Mouse (Mus musculus) embryonic facial prominence, embryonic 13.5 days (tissue): ENCODE results near the gene Lmo3. TPM values are rescaled to one million over a fixed set of nuclear protein-coding genes. Genes with fewer than 3 reads are reported as not detected.

Experiments
- ATAC-seq: fragments of 200-750 bp; cut with Nextera tagmentation; 2 replicates; pipeline ENCODE4 v1.8.0; 2017; ENCODE audit warnings: low read depth; ENCODE audit not compliant: insufficient number of reproducible peaks, insufficient read depth, low FRiP score, low TSS enrichment
- H3K27ac ChIP-seq: fragments of 300-500 bp; sonication (generic); 2 replicates; pipeline ENCODE4 v1.5.1; 2015; ENCODE audit warnings: moderate library complexity, mild to moderate bottlenecking, inconsistent platforms
- H3K27me3 ChIP-seq: fragments of 300-500 bp; sonication (generic); 2 replicates; pipeline ENCODE4 v1.6.1; 2015; ENCODE audit warnings: mild to moderate bottlenecking, inconsistent platforms
- H3K36me3 ChIP-seq: fragments of 300-500 bp; sonication (generic); 2 replicates; pipeline ENCODE4 v1.6.1; 2015; ENCODE audit warnings: mild to moderate bottlenecking, inconsistent platforms
- H3K4me1 ChIP-seq: fragments of 300-500 bp; sonication (generic); 2 replicates; pipeline ENCODE4 v1.6.1; 2015; ENCODE audit warnings: inconsistent platforms
- H3K4me2 ChIP-seq: fragments of 300-500 bp; sonication (generic); 2 replicates; pipeline ENCODE4 v1.6.1; 2015; ENCODE audit warnings: moderate library complexity, mild to moderate bottlenecking, inconsistent platforms
- H3K4me3 ChIP-seq: fragments of 300-500 bp; sonication (generic); 2 replicates; pipeline ENCODE4 v1.5.1; 2015; ENCODE audit warnings: mild to moderate bottlenecking, inconsistent platforms
- H3K9ac ChIP-seq: fragments of 300-500 bp; sonication (generic); 2 replicates; pipeline ENCODE4 v1.6.1; 2015; ENCODE audit warnings: mild to moderate bottlenecking, inconsistent platforms
- H3K9me3 ChIP-seq: fragments of 300-500 bp; sonication (generic); 2 replicates; pipeline ENCODE4 v1.6.1; 2016; ENCODE audit warnings: inconsistent platforms
- WGBS: fragments of 180-500 bp; shearing (Covaris S2); methylation state at CpG from one replicate; pipeline ENCODE4 v1.1.7; 2015; ENCODE audit warnings: mixed read lengths; 5-methylcytosine and 5-hydroxymethylcytosine counted together
- polyA plus RNA-seq: library from polyadenylated mRNA; unstranded; fragments of >200 nt; fragmentation: Nextera tagmentation; extraction: Ambion mirVana; gene quantifications from 2 replicates; pipeline ENCODE4 v1.2.1, GENCODE M21; 2015

The Lmo3 gene
- polyA plus RNA-seq: 5.1 and 6.6 TPM in 2 replicates

GRCm38 (mm10) chr6:138581734-138582505, at the start of gene Lmo3:
Lmo3 (minus strand) TSS chr6:138581968.
- ATAC-seq: no peak
- WGBS: 76% methylated on average over 13 of the region's 13 CpGs
- Histone ChIP-seq H3K4me1 (no peaks in the 10 kb centered on the region), H3K4me3 (no peak within 1 kb of the TSS), H3K4me2 (no peak within 1 kb of the TSS), H3K36me3 (no peaks in the 10 kb centered on the region), H3K9me3 (no peaks in the 10 kb centered on the region), H3K27me3 (no peaks in the 10 kb centered on the region), H3K9ac (no peak within 1 kb of the TSS), H3K27ac (no peak within 1 kb of the TSS)

GRCm38 (mm10) chr6:138620786-138621185, 39.0 kb upstream of the Lmo3 start:
- no peaks in the 10 kb centered on the region for H3K27me3 ChIP-seq
- H3K27ac ChIP-seq: no peak overlapping the region
- H3K4me2 ChIP-seq: no peak overlapping the region
- no peak overlapping the region for H3K4me3 ChIP-seq
- H3K9ac ChIP-seq: no peak overlapping the region
- no peak for ATAC-seq
- no peaks in the 10 kb centered on the region for H3K4me1 ChIP-seq
- no peaks in the 10 kb centered on the region for H3K36me3 ChIP-seq
- no peaks in the 10 kb centered on the region for H3K9me3 ChIP-seq

GRCm38 (mm10) chr6:138618396-138618795, 36.6 kb upstream of the Lmo3 start:
- no peak overlapping the region for H3K4me3 ChIP-seq
- H3K9ac ChIP-seq: no peak overlapping the region
- WGBS: 89% methylated on average over 3 of the region's 3 CpGs
- no peak overlapping the region for H3K4me2 ChIP-seq
- no peaks in the 10 kb centered on the region for H3K4me1 ChIP-seq
- H3K27me3 ChIP-seq: no peaks in the 10 kb centered on the region
- no peak overlapping the region for H3K27ac ChIP-seq
- no peak for ATAC-seq
- no peaks in the 10 kb centered on the region for H3K9me3 ChIP-seq
- H3K36me3 ChIP-seq: no peaks in the 10 kb centered on the region

GRCm38 (mm10) chr6:138597016-138597415, 15.2 kb upstream of the Lmo3 start:
- 77% methylated on average over 15 of the region's 15 CpGs for WGBS
- no peak overlapping the region for H3K4me2 ChIP-seq
- no peaks in the 10 kb centered on the region for H3K27me3 ChIP-seq
- ATAC-seq: no peak
- no peak overlapping the region for H3K4me3 ChIP-seq
- no peak overlapping the region for H3K27ac ChIP-seq
- H3K4me1 ChIP-seq: no peaks in the 10 kb centered on the region
- no peak overlapping the region for H3K9ac ChIP-seq
- no peaks in the 10 kb centered on the region for H3K36me3 ChIP-seq
- H3K9me3 ChIP-seq: no peaks in the 10 kb centered on the region

- H3K9ac ChIP-seq: no peak overlapping the region
- ATAC-seq: no peak
- H3K4me1 ChIP-seq: no peaks in the 10 kb centered on the region
- no peak overlapping the region for H3K27ac ChIP-seq
- 70% methylated on average over 10 of the region's 10 CpGs for WGBS
- H3K4me2 ChIP-seq: no peak overlapping the region
- no peaks in the 10 kb centered on the region for H3K9me3 ChIP-seq
- H3K27me3 ChIP-seq: no peaks in the 10 kb centered on the region
- no peaks in the 10 kb centered on the region for H3K36me3 ChIP-seq
- no peak overlapping the region for H3K4me3 ChIP-seq
Measured at GRCm38 (mm10) chr6:138595991-138596698, 14.4 kb upstream of the Lmo3 start.

GRCm38 (mm10) chr6:138583314-138583713, 1.5 kb upstream of the Lmo3 start:
- Histone ChIP-seq H3K27ac (no peak overlapping the region), H3K27me3 (no peaks in the 10 kb centered on the region), H3K36me3 (no peaks in the 10 kb centered on the region), H3K4me3 (no peak overlapping the region), H3K4me2 (no peak overlapping the region), H3K4me1 (no peaks in the 10 kb centered on the region), H3K9ac (no peak overlapping the region), H3K9me3 (no peaks in the 10 kb centered on the region)
- WGBS: 68% methylated on average over 8 of the region's 8 CpGs
- ATAC-seq: no peak

- no peaks in the 10 kb centered on the region for H3K36me3 ChIP-seq
- no peaks in the 10 kb centered on the region for H3K9me3 ChIP-seq
- no peak overlapping the region for H3K9ac ChIP-seq
- H3K27me3 ChIP-seq: no peaks in the 10 kb centered on the region
- no peak overlapping the region for H3K27ac ChIP-seq
- no peak overlapping the region for H3K4me3 ChIP-seq
- WGBS: 42% methylated on average over 4 of the region's 4 CpGs
- H3K4me1 ChIP-seq: no peaks in the 10 kb centered on the region
- no peak for ATAC-seq
- H3K4me2 ChIP-seq: no peak overlapping the region
Measured at GRCm38 (mm10) chr6:138582506-138583000, 785 bp upstream of the Lmo3 start.

GRCm38 (mm10) chr6:138580491-138581076, 1.2 kb downstream of the Lmo3 start:
- Histone ChIP-seq H3K9ac (no peak overlapping the region), H3K27me3 (no peaks in the 10 kb centered on the region), H3K36me3 (no peaks in the 10 kb centered on the region), H3K27ac (no peak overlapping the region), H3K4me1 (no peaks in the 10 kb centered on the region), H3K4me2 (no peak overlapping the region), H3K9me3 (no peaks in the 10 kb centered on the region), H3K4me3 (no peak overlapping the region)
- no peak for ATAC-seq
- 63% methylated on average over 9 of the region's 9 CpGs for WGBS

GRCm38 (mm10) chr6:138563416-138563815, 18.4 kb downstream of the Lmo3 start:
- no peak overlapping the region for H3K9ac ChIP-seq
- H3K36me3 ChIP-seq: no peaks in the 10 kb centered on the region
- H3K4me1 ChIP-seq: no peaks in the 10 kb centered on the region
- no peak overlapping the region for H3K4me2 ChIP-seq
- H3K4me3 ChIP-seq: no peak overlapping the region
- no peak for ATAC-seq
- 76% methylated on average over 2 of the region's 2 CpGs for WGBS
- H3K27ac ChIP-seq: no peak overlapping the region
- H3K27me3 ChIP-seq: no peaks in the 10 kb centered on the region
- H3K9me3 ChIP-seq: no peaks in the 10 kb centered on the region

- Histone ChIP-seq H3K4me2 (peak overlapping the region; percentile 3; the same call in 1 of the 2 replicates), H3K36me3 (no peaks in the 10 kb centered on the region), H3K4me1 (peaks cover 11% of the 10 kb centered on the region), H3K9me3 (no peaks in the 10 kb centered on the region), H3K27ac (no peak overlapping the region), H3K9ac (no peak overlapping the region), H3K27me3 (no peaks in the 10 kb centered on the region), H3K4me3 (no peak overlapping the region)
- ATAC-seq: no peak
- WGBS: 27% methylated on average over 7 of the region's 7 CpGs
Measured at GRCm38 (mm10) chr6:138552144-138552543, 29.6 kb downstream of the Lmo3 start.

GRCm38 (mm10) chr6:138534879-138535278, 46.9 kb downstream of the Lmo3 start:
- no peaks in the 10 kb centered on the region for H3K36me3 ChIP-seq
- no peak overlapping the region for H3K27ac ChIP-seq
- H3K9me3 ChIP-seq: no peaks in the 10 kb centered on the region
- no peak overlapping the region for H3K9ac ChIP-seq
- no peaks in the 10 kb centered on the region for H3K27me3 ChIP-seq
- no peak for ATAC-seq
- no peaks in the 10 kb centered on the region for H3K4me1 ChIP-seq
- no peak overlapping the region for H3K4me2 ChIP-seq
- 62% methylated on average over 2 of the region's 2 CpGs for WGBS
- H3K4me3 ChIP-seq: no peak overlapping the region

GRCm38 (mm10) chr6:138506642-138507041, 75.1 kb downstream of the Lmo3 start:
- H3K9me3 ChIP-seq: no peaks in the 10 kb centered on the region
- H3K27me3 ChIP-seq: no peaks in the 10 kb centered on the region
- no peak overlapping the region for H3K4me2 ChIP-seq
- no peaks in the 10 kb centered on the region for H3K4me1 ChIP-seq
- no peak overlapping the region for H3K9ac ChIP-seq
- no peaks in the 10 kb centered on the region for H3K36me3 ChIP-seq
- H3K4me3 ChIP-seq: no peak overlapping the region
- WGBS: 33% methylated on average over 1 of the region's 1 CpGs
- no peak for ATAC-seq
- no peak overlapping the region for H3K27ac ChIP-seq
